16 mouse cellular contexts compared by ENCODE assay signal in genomic region chr14:103779276-103779675, GRCm38 (mm10).
DNase-seq lines count a peak whose midpoint lies in the region; ATAC-seq and TF ChIP-seq lines count a peak whose summit lies in the region.
"Had no signal": no experiment of that assay in that cellular context is flagged by ENCODE, and none has a peak within 500 bp of the region (broad histone marks: within the 10 kb centered on the region; RNA-seq: fewer than 3 reads in every experiment).

No protein-coding gene starts in this region.

- no peaks in the 10 kb centered on the region for H3K36me3 ChIP-seq in lung, embryonic 14.5 days (ENCODE audit: insufficient read depth)
- H3K36me3 ChIP-seq in forebrain, embryonic 15.5 days, result no peaks in the 10 kb centered on the region
- no peaks in the 10 kb centered on the region for H3K36me3 ChIP-seq in midbrain, embryonic 11.5 days (ENCODE audit: control insufficient read depth, insufficient read depth, low read length)
- H3K36me3 ChIP-seq: G1E; limb, embryonic 12.5 days had no signal

- peak; percentile 13; the same call in 1 of the 2 replicates for ATAC-seq in lung, embryonic 14.5 days (ENCODE audit: insufficient read depth)
- ATAC-seq in forebrain, embryonic 15.5 days (replicated peaks), result peak; percentile 42
- no peak for ATAC-seq in midbrain, embryonic 11.5 days (ENCODE audit: low FRiP score)
- ATAC-seq: activated CD4-positive, CD25-positive, alpha-beta regulatory T cell, adult 4 months; liver, postnatal 0 days had no signal

- DNase-seq in lung, embryonic 14.5 days, result no peak
- DNase-seq in lung, postnatal 10 days, result no peak
- peak; percentile 87 for DNase-seq in midbrain, embryonic 11.5 days (ENCODE audit: low spot score, missing footprints)
- peak; percentile 43 for DNase-seq in retina, postnatal 1 day
- DNase-seq in right cerebral cortex, postnatal 4 days, result no peak
- no peak for DNase-seq in frontal cortex, postnatal 10 days (ENCODE audit: low spot score in 2 of 2)
- no peak for DNase-seq in layer of hippocampus, adult 18-20 months (ENCODE audit: low spot score in 2 of 2)
- DNase-seq: B cell, adult 2 months; heart, postnatal 14 days; liver, postnatal 0 days; spleen, adult 18-20 months had no signal

- H3K4me3 ChIP-seq in lung, embryonic 14.5 days (ENCODE audit: low read depth, low read length), result no peak overlapping the region
- H3K4me3 ChIP-seq in forebrain, embryonic 15.5 days, result no peak overlapping the region
- H3K4me3 ChIP-seq in midbrain, embryonic 11.5 days (ENCODE audit: low read depth, low read length), result no peak overlapping the region
- H3K4me3 ChIP-seq: limb, embryonic 12.5 days; megakaryocyte, embryonic 14.5 days had no signal

- H3K4me1 ChIP-seq in lung, embryonic 14.5 days (ENCODE audit: insufficient read depth), result peaks cover 10% of the 10 kb centered on the region; the same call in 1 of the 2 replicates
- H3K4me1 ChIP-seq in forebrain, embryonic 15.5 days, result peaks cover 22% of the 10 kb centered on the region
- peaks cover 17% of the 10 kb centered on the region for H3K4me1 ChIP-seq in midbrain, embryonic 11.5 days (ENCODE audit: control insufficient read depth, insufficient read depth, low read length)
- H3K4me1 ChIP-seq: megakaryocyte, embryonic 14.5 days had no signal

- H3K9me3 ChIP-seq in lung, embryonic 14.5 days (ENCODE audit: low read depth, low read length), result no peaks in the 10 kb centered on the region
- no peaks in the 10 kb centered on the region for H3K9me3 ChIP-seq in forebrain, embryonic 15.5 days
- no peaks in the 10 kb centered on the region for H3K9me3 ChIP-seq in midbrain, embryonic 11.5 days (ENCODE audit: control insufficient read depth, low read length)
- H3K9me3 ChIP-seq: limb, embryonic 12.5 days had no signal

- peak overlapping the region; percentile 49; the same call in 1 of the 2 replicates for H3K4me2 ChIP-seq in lung, embryonic 14.5 days
- peak overlapping the region; percentile 42 for H3K4me2 ChIP-seq in forebrain, embryonic 15.5 days (replicated peaks)
- H3K4me2 ChIP-seq in midbrain, embryonic 11.5 days, result peak overlapping the region; percentile 26

- H3K9ac ChIP-seq in lung, embryonic 14.5 days, result no peak overlapping the region
- no peak overlapping the region; the same call in 1 of the 2 replicates for H3K9ac ChIP-seq in forebrain, embryonic 15.5 days (replicated peaks)
- peak overlapping the region; percentile 39; the same call in 1 of the 2 replicates for H3K9ac ChIP-seq in midbrain, embryonic 11.5 days (ENCODE audit: low read length)
- H3K9ac ChIP-seq: limb, embryonic 12.5 days; liver, postnatal 0 days had no signal

- H3K27me3 ChIP-seq in lung, embryonic 14.5 days (ENCODE audit: insufficient read depth, low read length), result no peaks in the 10 kb centered on the region
- no peaks in the 10 kb centered on the region for H3K27me3 ChIP-seq in forebrain, embryonic 15.5 days
- no peaks in the 10 kb centered on the region for H3K27me3 ChIP-seq in midbrain, embryonic 11.5 days (ENCODE audit: control insufficient read depth, insufficient read depth, low read length)
- H3K27me3 ChIP-seq: limb, embryonic 12.5 days; megakaryocyte, embryonic 14.5 days had no signal

- no peak overlapping the region for H3K27ac ChIP-seq in lung, embryonic 14.5 days (ENCODE audit: low read depth)
- peak overlapping the region; percentile 76 for H3K27ac ChIP-seq in forebrain, embryonic 15.5 days (replicated peaks)
- peak overlapping the region; percentile 86 for H3K27ac ChIP-seq in midbrain, embryonic 11.5 days (ENCODE audit: low read depth, low read length)
- H3K27ac ChIP-seq: limb, embryonic 12.5 days had no signal

- WGBS in lung, embryonic 14.5 days, result 48% methylated on average over 6 of the region's 6 CpGs
- WGBS in forebrain, embryonic 15.5 days, result 32% methylated on average over 6 of the region's 6 CpGs
- 66% methylated on average over 6 of the region's 6 CpGs for WGBS in midbrain, embryonic 11.5 days

- TF ChIP-seq CTCF in lung, embryonic 14.5 days (IDR thresholded peaks at IDR 0.05; ENCODE audit: low read depth), result no peak

Comparison
In these comparisons a context has a peak if more than half of its experiments do, and no peak if none do; other contexts are left out.
1. DNase-seq: peak in midbrain, embryonic 11.5 days (single experiment) and retina, postnatal 1 day (single experiment); none in lung, embryonic 14.5 days (single experiment), lung, postnatal 10 days (single experiment), right cerebral cortex, postnatal 4 days (single experiment), frontal cortex, postnatal 10 days (0 of 2) and layer of hippocampus, adult 18-20 months (0 of 2).
2. Peak in every context shown above with its lines, with median percentiles within 50 percentile points of each other: H3K4me2 ChIP-seq.